Mouse (Mus musculus): ENCODE results near the gene Ptprk. TPM values are rescaled to one million over a fixed set of nuclear protein-coding genes. Genes with fewer than 3 reads are reported as not detected.

Gene Ptprk
- polyA plus RNA-seq, 1 experiment from 2014 or later = 41.9 TPM

- no peak overlapping the region for H3K27ac ChIP-seq (ENCODE audit: low read depth)
- DNase-seq (ENCODE audit: low spot score) (no peak), ATAC-seq (replicated peaks; ENCODE audit: low FRiP score, low TSS enrichment, low read depth) (no peak)
- peaks cover 15% of the 10 kb centered on the region; the same call in 1 of the 2 replicates for H3K36me3 ChIP-seq (ENCODE audit: control insufficient read depth, insufficient read depth, low read length)
- H3K9ac ChIP-seq (ENCODE audit: low read length) = no peak overlapping the region
- no peak overlapping the region for H3K4me2 ChIP-seq (ENCODE audit: low read length)
- no peak overlapping the region for H3K4me3 ChIP-seq (ENCODE audit: low read depth, low read length)
- 73% methylated on average over 3 of the region's 3 CpGs for WGBS
- H3K9me3 ChIP-seq (ENCODE audit: control insufficient read depth, low read length) = no peaks in the 10 kb centered on the region
- H3K27me3 ChIP-seq (replicated peaks; ENCODE audit: control insufficient read depth, insufficient read depth, low read length) = no peaks in the 10 kb centered on the region
- H3K4me1 ChIP-seq (replicated peaks; ENCODE audit: control insufficient read depth, insufficient read depth, low read length) = no peaks in the 10 kb centered on the region
These were observed 516.2 kb downstream of the Ptprk start for GRCm38 (mm10) chr10:28590822-28591221.

GRCm38 (mm10) chr10:28593566-28594292, 519.1 kb downstream of the Ptprk start:
- Histone ChIP-seq H3K27me3 (replicated peaks; ENCODE audit: control insufficient read depth, insufficient read depth, low read length) (no peaks in the 10 kb centered on the region), H3K27ac (ENCODE audit: low read depth) (no peak overlapping the region), H3K4me2 (ENCODE audit: low read length) (no peak overlapping the region), H3K4me3 (ENCODE audit: low read depth, low read length) (no peak overlapping the region), H3K9ac (ENCODE audit: low read length) (no peak overlapping the region), H3K4me1 (replicated peaks; ENCODE audit: control insufficient read depth, insufficient read depth, low read length) (no peaks in the 10 kb centered on the region), H3K36me3 (ENCODE audit: control insufficient read depth, insufficient read depth, low read length) (peaks cover 11% of the 10 kb centered on the region; the same call in 1 of the 2 replicates), H3K9me3 (ENCODE audit: control insufficient read depth, low read length) (no peaks in the 10 kb centered on the region)
- DNase-seq (ENCODE audit: low spot score) (no peak), ATAC-seq (replicated peaks; ENCODE audit: low FRiP score, low TSS enrichment, low read depth) (no peak)
- WGBS = 65% methylated on average over 4 of the region's 4 CpGs

- no peak overlapping the region for H3K4me3 ChIP-seq (ENCODE audit: low read depth, low read length)
- no peak overlapping the region for H3K4me2 ChIP-seq (ENCODE audit: low read length)
- H3K4me1 ChIP-seq (replicated peaks; ENCODE audit: control insufficient read depth, insufficient read depth, low read length) = no peaks in the 10 kb centered on the region
- H3K27ac ChIP-seq (ENCODE audit: low read depth) = no peak overlapping the region
- no peaks in the 10 kb centered on the region for H3K9me3 ChIP-seq (ENCODE audit: control insufficient read depth, low read length)
- no peak overlapping the region for H3K9ac ChIP-seq (ENCODE audit: low read length)
- H3K27me3 ChIP-seq (replicated peaks; ENCODE audit: control insufficient read depth, insufficient read depth, low read length) = no peaks in the 10 kb centered on the region
- WGBS = 85% methylated on average over 3 of the region's 3 CpGs
- ATAC-seq (replicated peaks; ENCODE audit: low FRiP score, low TSS enrichment, low read depth) (no peak), DNase-seq (ENCODE audit: low spot score) (no peak)
- H3K36me3 ChIP-seq (ENCODE audit: control insufficient read depth, insufficient read depth, low read length) = 0 out of 2 replicates have a peak, but pooled peaks cover 8% of the 10 kb centered on the region
These were observed 522.3 kb downstream of the Ptprk start for GRCm38 (mm10) chr10:28596897-28597296.

GRCm38 (mm10) chr10:28609136-28609535, 534.5 kb downstream of the Ptprk start:
- no peaks in the 10 kb centered on the region for H3K27me3 ChIP-seq (replicated peaks; ENCODE audit: control insufficient read depth, insufficient read depth, low read length)
- no peak for DNase-seq (ENCODE audit: low spot score)
- H3K4me2 ChIP-seq (ENCODE audit: low read length) = no peak overlapping the region
- WGBS = 82% methylated on average over 3 of the region's 3 CpGs
- H3K4me3 ChIP-seq (ENCODE audit: low read depth, low read length) = no peak overlapping the region
- no peak for ATAC-seq (replicated peaks; ENCODE audit: low FRiP score, low TSS enrichment, low read depth)
- no peaks in the 10 kb centered on the region for H3K9me3 ChIP-seq (ENCODE audit: control insufficient read depth, low read length)
- H3K36me3 ChIP-seq (ENCODE audit: control insufficient read depth, insufficient read depth, low read length) = no peaks in the 10 kb centered on the region
- H3K27ac ChIP-seq (ENCODE audit: low read depth) = no peak overlapping the region
- H3K9ac ChIP-seq (ENCODE audit: low read length) = no peak overlapping the region
- H3K4me1 ChIP-seq (replicated peaks; ENCODE audit: control insufficient read depth, insufficient read depth, low read length) = no peaks in the 10 kb centered on the region

GRCm38 (mm10) chr10:28614396-28614795, 539.8 kb downstream of the Ptprk start:
- Histone ChIP-seq H3K27ac (ENCODE audit: low read depth) (no peak overlapping the region), H3K4me3 (ENCODE audit: low read depth, low read length) (no peak overlapping the region), H3K9me3 (ENCODE audit: control insufficient read depth, low read length) (no peaks in the 10 kb centered on the region), H3K9ac (ENCODE audit: low read length) (no peak overlapping the region), H3K4me2 (ENCODE audit: low read length) (no peak overlapping the region), H3K36me3 (ENCODE audit: control insufficient read depth, insufficient read depth, low read length) (no peaks in the 10 kb centered on the region), H3K4me1 (replicated peaks; ENCODE audit: control insufficient read depth, insufficient read depth, low read length) (no peaks in the 10 kb centered on the region), H3K27me3 (replicated peaks; ENCODE audit: control insufficient read depth, insufficient read depth, low read length) (no peaks in the 10 kb centered on the region)
- 59% methylated on average over 2 of the region's 2 CpGs for WGBS
- ATAC-seq (replicated peaks; ENCODE audit: low FRiP score, low TSS enrichment, low read depth) (no peak), DNase-seq (ENCODE audit: low spot score) (no peak)

GRCm38 (mm10) chr10:28617203-28617602, 542.6 kb downstream of the Ptprk start:
- no peaks in the 10 kb centered on the region for H3K9me3 ChIP-seq (ENCODE audit: control insufficient read depth, low read length)
- no peak overlapping the region for H3K4me3 ChIP-seq (ENCODE audit: low read depth, low read length)
- H3K4me2 ChIP-seq (ENCODE audit: low read length) = no peak overlapping the region
- no peaks in the 10 kb centered on the region for H3K4me1 ChIP-seq (replicated peaks; ENCODE audit: control insufficient read depth, insufficient read depth, low read length)
- no peaks in the 10 kb centered on the region for H3K27me3 ChIP-seq (replicated peaks; ENCODE audit: control insufficient read depth, insufficient read depth, low read length)
- H3K36me3 ChIP-seq (ENCODE audit: control insufficient read depth, insufficient read depth, low read length) = no peaks in the 10 kb centered on the region
- DNase-seq (ENCODE audit: low spot score) = no peak
- no peak for ATAC-seq (replicated peaks; ENCODE audit: low FRiP score, low TSS enrichment, low read depth)
- 93% methylated on average over 7 of the region's 7 CpGs for WGBS
- no peak overlapping the region for H3K27ac ChIP-seq (ENCODE audit: low read depth)
- H3K9ac ChIP-seq (ENCODE audit: low read length) = no peak overlapping the region

- Histone ChIP-seq H3K4me2 (ENCODE audit: low read length) (no peak overlapping the region), H3K4me1 (replicated peaks; ENCODE audit: control insufficient read depth, insufficient read depth, low read length) (no peaks in the 10 kb centered on the region), H3K36me3 (ENCODE audit: control insufficient read depth, insufficient read depth, low read length) (no peaks in the 10 kb centered on the region), H3K4me3 (ENCODE audit: low read depth, low read length) (no peak overlapping the region), H3K9ac (ENCODE audit: low read length) (no peak overlapping the region), H3K27ac (ENCODE audit: low read depth) (no peak overlapping the region), H3K27me3 (replicated peaks; ENCODE audit: control insufficient read depth, insufficient read depth, low read length) (no peaks in the 10 kb centered on the region), H3K9me3 (ENCODE audit: control insufficient read depth, low read length) (no peaks in the 10 kb centered on the region)
- WGBS = 77% methylated on average over 2 of the region's 2 CpGs
- ATAC-seq (replicated peaks; ENCODE audit: low FRiP score, low TSS enrichment, low read depth) (no peak), DNase-seq (ENCODE audit: low spot score) (no peak)
These were observed 543.4 kb downstream of the Ptprk start for GRCm38 (mm10) chr10:28618002-28618401.

GRCm38 (mm10) chr10:28619415-28619814, 544.8 kb downstream of the Ptprk start:
- WGBS = 88% methylated on average over 1 of the region's 1 CpGs
- Histone ChIP-seq H3K9me3 (ENCODE audit: control insufficient read depth, low read length) (no peaks in the 10 kb centered on the region), H3K4me3 (ENCODE audit: low read depth, low read length) (no peak overlapping the region), H3K27ac (ENCODE audit: low read depth) (no peak overlapping the region), H3K9ac (ENCODE audit: low read length) (no peak overlapping the region), H3K36me3 (ENCODE audit: control insufficient read depth, insufficient read depth, low read length) (no peaks in the 10 kb centered on the region), H3K4me2 (ENCODE audit: low read length) (no peak overlapping the region), H3K27me3 (replicated peaks; ENCODE audit: control insufficient read depth, insufficient read depth, low read length) (no peaks in the 10 kb centered on the region), H3K4me1 (replicated peaks; ENCODE audit: control insufficient read depth, insufficient read depth, low read length) (no peaks in the 10 kb centered on the region)
- DNase-seq (ENCODE audit: low spot score) (no peak), ATAC-seq (replicated peaks; ENCODE audit: low FRiP score, low TSS enrichment, low read depth) (no peak)

- no peak for DNase-seq (ENCODE audit: low spot score)
- Histone ChIP-seq H3K36me3 (ENCODE audit: control insufficient read depth, insufficient read depth, low read length) (no peaks in the 10 kb centered on the region), H3K27ac (ENCODE audit: low read depth) (no peak overlapping the region), H3K4me1 (replicated peaks; ENCODE audit: control insufficient read depth, insufficient read depth, low read length) (no peaks in the 10 kb centered on the region), H3K4me2 (ENCODE audit: low read length) (no peak overlapping the region), H3K27me3 (replicated peaks; ENCODE audit: control insufficient read depth, insufficient read depth, low read length) (no peaks in the 10 kb centered on the region), H3K4me3 (ENCODE audit: low read depth, low read length) (no peak overlapping the region), H3K9ac (ENCODE audit: low read length) (no peak overlapping the region), H3K9me3 (ENCODE audit: control insufficient read depth, low read length) (no peaks in the 10 kb centered on the region)
- ATAC-seq (replicated peaks; ENCODE audit: low FRiP score, low TSS enrichment, low read depth) = no peak
These were observed 561.5 kb downstream of the Ptprk start for GRCm38 (mm10) chr10:28636096-28636495.
